Mouse (Mus musculus) stomach, postnatal 0 days (tissue): ENCODE results near the gene Nedd9. TPM values are rescaled to one million over a fixed set of nuclear protein-coding genes. Genes with fewer than 3 reads are reported as not detected.

Source experiments
- ATAC-seq: fragments of 200-750 bp; cut with Nextera tagmentation; 2 replicates; pipeline ENCODE4 v1.8.0; 2017; ENCODE audit not compliant: low FRiP score, low TSS enrichment
- DNase-seq: peaks from one replicate; pipeline ENCODE4 v3.0.0-alpha.2; 2016; ENCODE audit warnings: low spot score
- H3K27ac ChIP-seq: fragments of 300-500 bp; sonication (generic); replicated peaks from 2 replicates; pipeline ENCODE4 v1.5.1; 2014; ENCODE audit warnings: mild to moderate bottlenecking, control low read depth
- H3K27me3 ChIP-seq: fragments of 300-500 bp; sonication (generic); 2 replicates; pipeline ENCODE4 v1.6.1; 2014; ENCODE audit warnings: low read length; ENCODE audit not compliant: control insufficient read depth, insufficient read depth
- H3K36me3 ChIP-seq: fragments of 300-500 bp; sonication (generic); 2 replicates; pipeline ENCODE4 v1.6.1; 2014; ENCODE audit warnings: low read length, mixed read lengths; ENCODE audit not compliant: control insufficient read depth, insufficient read depth
- H3K4me1 ChIP-seq: fragments of 300-500 bp; sonication (generic); replicated peaks from 2 replicates; pipeline ENCODE4 v1.6.1; 2014; ENCODE audit warnings: antibody characterized with exemption; ENCODE audit not compliant: control insufficient read depth, insufficient read depth
- H3K4me2 ChIP-seq: fragments of 300-500 bp; sonication (generic); replicated peaks from 2 replicates; pipeline ENCODE4 v1.6.1; 2014; ENCODE audit warnings: low read depth, mild to moderate bottlenecking, control low read depth, moderate library complexity
- H3K4me3 ChIP-seq: fragments of 300-500 bp; sonication (generic); 2 replicates; pipeline ENCODE4 v1.5.1; 2014; ENCODE audit warnings: low read depth, low read length, control low read depth
- H3K9ac ChIP-seq: fragments of 300-500 bp; sonication (generic); 2 replicates; pipeline ENCODE4 v1.6.1; 2014; ENCODE audit warnings: mild to moderate bottlenecking, low read length, control low read depth, mixed read lengths
- H3K9me3 ChIP-seq: fragments of 300-500 bp; sonication (generic); 2 replicates; pipeline ENCODE4 v1.6.1; 2016; ENCODE audit warnings: low read length; ENCODE audit not compliant: control insufficient read depth
- CTCF ChIP-seq: IDR thresholded peaks from 2 replicates; pipeline ENCODE4 v1.5.1; 2016; ENCODE audit warnings: antibody characterized with exemption, low read depth, mild to moderate bottlenecking, moderate library complexity
- EP300 ChIP-seq: optimal IDR thresholded peaks from 2 replicates; pipeline ENCODE3; 2016; ENCODE audit warnings: antibody characterized with exemption
- WGBS: fragments of 180-500 bp; shearing (Covaris S2); extraction: QIAGEN DNeasy Blood & Tissue Kit; methylation state at CpG from one replicate; pipeline ENCODE4 v1.1.7; 2014; 5-methylcytosine and 5-hydroxymethylcytosine counted together
- polyA plus RNA-seq: library from polyadenylated mRNA; unstranded; fragments of >200 nt; fragmentation: Nextera tagmentation; extraction: Ambion mirVana; gene quantifications from 2 replicates; pipeline ENCODE4 v1.2.1, GENCODE M21; 2015

The Nedd9 gene
- polyA plus RNA-seq, 1 experiment from 2014 or later, result 17.1 TPM

DNA sequence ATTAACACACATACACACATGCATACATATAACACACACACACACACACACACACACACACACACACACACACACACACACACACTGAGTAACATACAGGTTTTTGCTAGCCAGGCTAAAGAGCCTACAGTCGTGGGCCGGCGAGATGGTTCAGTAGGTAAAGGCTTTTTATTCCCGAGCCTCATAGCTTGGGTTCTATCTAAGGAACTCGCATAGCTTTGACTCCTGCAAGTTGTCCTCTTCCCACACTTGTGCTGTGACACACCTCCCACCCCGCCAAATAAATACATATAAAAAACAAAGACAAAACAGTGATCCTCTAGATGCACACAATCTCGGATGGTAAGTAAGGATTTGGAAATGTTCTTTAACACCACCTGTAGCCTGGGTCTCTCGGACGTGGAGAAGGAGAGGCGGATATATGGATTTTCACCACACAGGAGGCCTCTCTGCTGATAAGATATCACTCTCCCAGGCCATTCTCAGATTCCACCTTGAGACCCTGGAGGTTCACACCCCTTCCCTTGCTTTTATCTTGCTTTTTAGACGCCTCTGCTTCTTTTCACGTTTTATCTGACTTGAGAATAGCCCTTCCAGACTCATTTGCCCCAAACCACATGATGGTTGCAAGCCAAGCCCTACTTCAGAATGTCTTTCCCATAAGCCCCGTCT is 68.8 kb downstream of the Nedd9 start:
- 67% methylated on average over 13 of the region's 13 CpGs for WGBS
- no peak for ATAC-seq
- Histone ChIP-seq H3K9ac (no peak overlapping the region), H3K27ac (no peak overlapping the region), H3K27me3 (no peaks in the 10 kb centered on the region), H3K4me3 (no peak overlapping the region), H3K36me3 (no peaks in the 10 kb centered on the region), H3K9me3 (no peaks in the 10 kb centered on the region), H3K4me2 (no peak overlapping the region), H3K4me1 (0 out of 2 replicates have a peak, but pooled peaks cover 4% of the 10 kb centered on the region)
- no peak for TF ChIP-seq CTCF
- no peak for TF ChIP-seq EP300
- no peak for DNase-seq

DNA sequence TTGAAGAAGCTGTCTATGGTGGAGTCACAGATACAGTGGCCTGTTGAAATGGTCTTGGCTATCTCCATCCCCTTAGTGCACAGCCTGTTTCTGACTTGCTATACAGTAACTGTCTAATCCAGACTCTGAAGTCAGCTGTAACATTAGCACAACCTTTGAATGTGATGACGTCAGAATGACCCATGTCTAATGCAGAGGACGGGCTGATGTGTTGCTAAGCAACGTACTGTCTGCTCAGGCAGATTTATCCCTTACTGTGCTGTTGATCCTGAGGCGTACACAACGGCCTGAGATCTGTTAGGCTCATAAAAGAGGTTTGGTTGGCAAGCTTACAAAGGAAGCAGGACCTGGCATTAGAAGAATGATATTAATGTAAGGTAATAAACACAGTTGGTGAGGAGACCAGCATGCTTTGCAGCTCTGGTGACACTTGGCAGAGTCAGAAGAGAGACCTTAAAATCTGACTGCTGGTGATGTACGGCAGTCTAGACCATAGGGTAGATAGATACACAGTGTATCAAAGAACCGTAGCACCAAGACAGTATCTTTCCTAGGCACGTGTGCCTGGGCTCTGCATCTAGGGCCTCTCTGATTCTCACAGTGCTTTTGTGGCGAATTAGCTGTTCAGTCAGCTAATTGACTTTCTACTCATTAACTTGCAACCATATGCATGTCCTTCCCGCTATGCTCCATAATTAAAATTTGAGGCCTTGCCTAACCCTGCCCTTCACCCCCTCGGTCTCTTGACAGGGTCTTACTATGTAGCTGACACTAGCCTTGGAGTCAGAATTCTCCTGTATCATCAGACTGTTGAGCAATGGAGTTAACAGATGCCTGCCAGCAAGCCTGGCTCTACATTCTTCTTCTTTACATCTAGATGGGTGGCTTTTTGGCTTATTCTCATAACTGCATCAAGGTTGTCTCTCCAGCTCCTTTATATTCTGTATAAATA is 70.8 kb downstream of the Nedd9 start:
- H3K27ac ChIP-seq, result no peak overlapping the region
- H3K36me3 ChIP-seq, result no peaks in the 10 kb centered on the region
- H3K4me3 ChIP-seq, result no peak overlapping the region
- DNase-seq (no peak), ATAC-seq (0 out of 2 replicates have a peak, but pooled peaks have one; percentile 57)
- H3K9me3 ChIP-seq, result no peaks in the 10 kb centered on the region
- H3K4me2 ChIP-seq, result no peak overlapping the region
- H3K9ac ChIP-seq, result no peak overlapping the region
- WGBS, result 67% methylated on average over 11 of the region's 11 CpGs
- TF ChIP-seq EP300 (no peak), CTCF (no peak)
- no peaks in the 10 kb centered on the region for H3K4me1 ChIP-seq
- no peaks in the 10 kb centered on the region for H3K27me3 ChIP-seq

DNA sequence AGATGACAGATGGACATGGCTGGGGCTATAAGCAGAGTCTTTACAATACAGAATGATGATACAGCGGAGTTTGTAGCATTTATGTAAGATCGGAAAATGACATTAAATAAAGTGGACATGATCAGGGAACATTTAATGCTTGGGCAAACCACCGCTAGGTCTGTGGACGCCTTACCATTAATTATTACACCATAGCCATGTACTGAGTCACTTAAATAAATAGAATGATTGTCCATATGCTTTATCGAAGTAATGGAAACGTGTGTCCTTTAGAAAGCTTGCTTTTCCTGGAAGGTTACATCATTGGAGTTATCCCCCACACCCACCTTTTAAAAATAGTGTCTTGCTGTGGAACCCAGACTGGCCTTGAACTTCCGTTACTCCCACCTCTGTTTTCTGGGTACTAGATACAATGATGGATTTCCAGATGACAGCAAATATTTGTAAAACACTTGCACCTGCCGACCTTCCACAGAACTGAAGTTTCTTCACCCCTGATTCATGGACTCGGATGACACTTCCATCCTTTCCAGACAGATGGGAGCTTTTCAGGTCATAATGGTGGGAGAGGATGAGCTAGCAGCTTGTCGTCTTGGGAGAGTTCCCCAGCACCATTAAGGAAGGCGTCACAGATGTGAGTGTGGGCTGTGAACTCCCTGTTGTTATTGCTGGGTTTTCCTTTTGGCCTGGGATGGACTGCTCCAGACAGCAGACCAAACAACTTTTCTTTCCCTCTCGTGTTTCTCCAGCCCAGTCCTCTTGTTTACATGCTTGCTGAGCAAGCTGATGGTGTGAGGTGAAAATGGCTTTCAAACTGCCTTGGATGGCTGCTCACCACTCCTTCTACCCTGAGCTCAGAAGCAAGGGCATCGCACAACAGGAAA is 76.7 kb downstream of the Nedd9 start:
- H3K4me3 ChIP-seq, result no peak overlapping the region
- no peak overlapping the region for H3K27ac ChIP-seq
- no peak overlapping the region for H3K4me2 ChIP-seq
- no peaks in the 10 kb centered on the region for H3K36me3 ChIP-seq
- no peaks in the 10 kb centered on the region for H3K4me1 ChIP-seq
- H3K9me3 ChIP-seq, result no peaks in the 10 kb centered on the region
- TF ChIP-seq EP300, result no peak
- TF ChIP-seq CTCF, result no peak
- ATAC-seq (peak; percentile 57; the same call in 1 of the 2 replicates), DNase-seq (no peak)
- H3K27me3 ChIP-seq, result no peaks in the 10 kb centered on the region
- no peak overlapping the region for H3K9ac ChIP-seq
- 48% methylated on average over 13 of the region's 13 CpGs for WGBS

DNA sequence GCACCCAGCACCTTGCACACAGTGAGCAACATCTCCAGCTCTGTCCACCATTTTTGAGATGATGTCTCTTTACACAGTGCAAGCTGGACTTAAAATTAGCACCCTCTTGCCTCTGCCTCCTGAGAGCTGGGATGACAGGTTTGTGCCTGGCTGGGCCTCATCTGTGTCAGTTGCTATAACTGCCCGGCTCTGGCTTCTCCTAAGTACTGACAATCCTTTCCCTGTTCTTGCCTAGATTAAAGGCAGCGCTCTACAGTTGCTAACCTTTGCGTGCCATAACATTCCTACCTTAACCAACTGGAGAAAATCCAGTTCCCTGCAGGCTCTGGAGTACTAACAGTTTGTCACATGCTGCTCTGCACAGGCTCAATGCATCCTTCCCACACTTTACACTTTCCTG is 77.9 kb downstream of the Nedd9 start:
- Histone ChIP-seq H3K27me3 (no peaks in the 10 kb centered on the region), H3K36me3 (no peaks in the 10 kb centered on the region), H3K4me1 (no peaks in the 10 kb centered on the region), H3K9me3 (no peaks in the 10 kb centered on the region), H3K4me2 (no peak overlapping the region), H3K4me3 (no peak overlapping the region), H3K27ac (no peak overlapping the region), H3K9ac (no peak overlapping the region)
- TF ChIP-seq CTCF, result no peak
- DNase-seq (no peak), ATAC-seq (no peak)
- 76% methylated on average over 3 of the region's 3 CpGs for WGBS

DNA sequence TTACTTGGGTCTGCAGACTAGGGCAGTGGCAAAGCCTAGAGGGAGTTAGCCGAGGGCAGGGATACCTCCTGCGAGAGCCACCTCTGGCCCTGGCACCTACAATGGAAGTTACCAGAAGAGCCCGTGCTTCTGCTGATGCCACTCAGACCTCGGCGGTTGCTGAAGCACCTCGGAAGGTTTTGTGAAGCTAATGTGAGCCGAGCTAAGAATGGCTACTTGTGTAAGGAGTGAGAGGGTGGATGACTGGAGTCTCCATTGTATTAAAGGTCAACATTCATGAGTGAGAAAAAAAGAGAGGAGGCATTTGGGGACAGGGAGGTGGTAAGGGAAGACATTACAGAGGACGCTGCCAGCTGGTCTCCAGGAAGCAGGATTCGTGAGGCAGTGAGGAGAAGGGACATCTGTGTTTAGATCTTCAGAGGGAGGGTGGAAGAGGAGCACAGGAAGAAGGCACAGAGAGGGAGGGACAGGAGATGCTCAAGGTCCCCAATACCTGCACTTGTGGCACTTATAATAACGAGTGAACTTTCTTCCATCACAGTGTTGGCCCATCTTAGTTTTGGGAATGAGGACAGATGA is 78.7 kb downstream of the Nedd9 start:
- H3K4me1 ChIP-seq, result no peaks in the 10 kb centered on the region
- DNase-seq (no peak), ATAC-seq (no peak)
- no peak overlapping the region for H3K4me2 ChIP-seq
- H3K4me3 ChIP-seq, result no peak overlapping the region
- no peaks in the 10 kb centered on the region for H3K27me3 ChIP-seq
- WGBS, result 81% methylated on average over 10 of the region's 10 CpGs
- no peaks in the 10 kb centered on the region for H3K9me3 ChIP-seq
- H3K9ac ChIP-seq, result no peak overlapping the region
- no peak for TF ChIP-seq CTCF
- no peak for TF ChIP-seq EP300
- no peaks in the 10 kb centered on the region for H3K36me3 ChIP-seq
- no peak overlapping the region for H3K27ac ChIP-seq
